Mouse (Mus musculus): ENCODE data around the gene Olfr575.

DNA sequence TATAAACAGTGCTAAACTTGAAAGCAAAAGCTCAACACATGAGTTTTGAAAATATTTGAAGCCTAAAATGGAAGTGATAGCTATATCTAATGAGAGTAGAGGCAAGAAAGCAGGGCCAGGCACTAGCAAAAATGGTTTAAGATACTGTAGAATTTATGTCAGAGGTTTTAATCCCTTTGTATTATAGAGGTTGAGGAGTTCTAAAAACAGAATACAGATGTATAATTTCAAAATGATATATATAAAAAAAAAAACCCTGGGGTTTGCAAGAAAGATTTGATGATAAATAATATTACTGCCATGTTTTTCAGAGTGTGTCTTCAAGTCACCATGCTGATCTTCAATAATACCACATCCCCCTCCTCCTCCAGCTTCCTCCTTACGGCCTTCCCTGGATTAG lies 10.4 kb downstream of the Olfr575 start, which contains the start of gene Olfr574:
- TF ChIP-seq CTCF (IDR thresholded peaks at IDR 0.05; ENCODE audit: borderline replicate concordance, extremely low read depth, insufficient read depth, insufficient read length): no peak
- no peak for TF ChIP-seq POLR2A (IDR thresholded peaks at IDR 0.05; ENCODE audit: borderline replicate concordance, extremely low read depth, insufficient read depth, insufficient read length, poor library complexity, severe bottlenecking)

Data from brain, embryonic 14.5 days (tissue).